Mouse (Mus musculus): ENCODE measurements around the gene Plin3.

The Plin3 gene

GRCm38 (mm10) chr17:56292531-56293222, at the start of gene Plin3:
Gene Plin3, minus strand, starts transcription at chr17:56292873.
- DNase-seq (ENCODE audit: low spot score in 2 of 2): no peak

GRCm38 (mm10) chr17:56340717-56341116, 48.0 kb upstream of the Plin3 start:
- DNase-seq (ENCODE audit: low spot score in 2 of 2): no peak

- DNase-seq (ENCODE audit: low spot score in 2 of 2): no peak
Observed at GRCm38 (mm10) chr17:56338909-56339308, 46.2 kb upstream of the Plin3 start.

GRCm38 (mm10) chr17:56337791-56338190, 45.1 kb upstream of the Plin3 start:
- no peak for DNase-seq (ENCODE audit: low spot score in 2 of 2)

GRCm38 (mm10) chr17:56337190-56337589, 44.5 kb upstream of the Plin3 start:
- DNase-seq (ENCODE audit: low spot score in 2 of 2): peak in 1 of 2 experiments; percentile 52

GRCm38 (mm10) chr17:56332987-56333386, 40.3 kb upstream of the Plin3 start:
- no peak for DNase-seq (ENCODE audit: low spot score in 2 of 2)

- DNase-seq (ENCODE audit: low spot score in 2 of 2): no peak
Observed at GRCm38 (mm10) chr17:56331256-56331655, 38.6 kb upstream of the Plin3 start.

GRCm38 (mm10) chr17:56330345-56330744, 37.7 kb upstream of the Plin3 start:
- no peak for DNase-seq (ENCODE audit: low spot score in 2 of 2)

GRCm38 (mm10) chr17:56329267-56329666, 36.6 kb upstream of the Plin3 start:
- no peak for DNase-seq (ENCODE audit: low spot score in 2 of 2)

GRCm38 (mm10) chr17:56326153-56327147, 33.8 kb upstream of the Plin3 start:
- peak in 1 of 2 experiments; percentile 34 for DNase-seq (ENCODE audit: low spot score in 2 of 2)

GRCm38 (mm10) chr17:56325450-56326152, 32.9 kb upstream of the Plin3 start, which contains the start of gene Kdm4b:
Gene Kdm4b, plus strand, starts transcription at chr17:56326062.
- DNase-seq (ENCODE audit: low spot score in 2 of 2): peak; percentile 99

- no peak for DNase-seq (ENCODE audit: low spot score in 2 of 2)
Observed at GRCm38 (mm10) chr17:56324419-56324818, 31.7 kb upstream of the Plin3 start.

GRCm38 (mm10) chr17:56309191-56309945, 16.7 kb upstream of the Plin3 start:
- DNase-seq (ENCODE audit: low spot score in 2 of 2): no peak

GRCm38 (mm10) chr17:56308088-56308487, 15.4 kb upstream of the Plin3 start:
- no peak for DNase-seq (ENCODE audit: low spot score in 2 of 2)

- no peak for DNase-seq (ENCODE audit: low spot score in 2 of 2)
Observed at GRCm38 (mm10) chr17:56305826-56306225, 13.2 kb upstream of the Plin3 start.

- no peak for DNase-seq (ENCODE audit: low spot score in 2 of 2)
Observed at GRCm38 (mm10) chr17:56305156-56305555, 12.5 kb upstream of the Plin3 start.

- no peak for DNase-seq (ENCODE audit: low spot score in 2 of 2)
Observed at GRCm38 (mm10) chr17:56304718-56305117, 12.0 kb upstream of the Plin3 start.

GRCm38 (mm10) chr17:56303847-56304586, 11.3 kb upstream of the Plin3 start:
- DNase-seq (ENCODE audit: low spot score in 2 of 2): peak; percentile 86 to 89

- DNase-seq (ENCODE audit: low spot score in 2 of 2): no peak
Observed at GRCm38 (mm10) chr17:56303160-56303846, 10.6 kb upstream of the Plin3 start, which contains the start of gene Uhrf1. Gene Uhrf1, plus strand, starts transcription at chr17:56303321.
